Mouse (Mus musculus) fat pad, adult 2 months (tissue): Measurements from ENCODE around the gene Prkab1.

Experiments used
- DNase-seq: peaks from one replicate; pipeline ENCODE4 v3.0.0-alpha.2; 2011; ENCODE audit warnings: low read depth, low spot score; ENCODE audit errors: extremely low read depth

Prkab1 gene

GRCm38 (mm10) chr5:116024327-116024739 is at the start of gene Prkab1:
Prkab1 (minus strand) TSS chr5:116024508.
- no peak for DNase-seq

GRCm38 (mm10) chr5:116069618-116070017 is 45.3 kb upstream of the Prkab1 start:
- DNase-seq = no peak

- DNase-seq = no peak
Observed at GRCm38 (mm10) chr5:116052826-116053225, 28.5 kb upstream of the Prkab1 start.

- DNase-seq = no peak
Observed at GRCm38 (mm10) chr5:116052171-116052570, 27.9 kb upstream of the Prkab1 start.

GRCm38 (mm10) chr5:116049821-116050220 is 25.5 kb upstream of the Prkab1 start:
- DNase-seq = no peak

GRCm38 (mm10) chr5:116048321-116048720 is 24.0 kb upstream of the Prkab1 start:
- no peak for DNase-seq

GRCm38 (mm10) chr5:116046246-116046645 is 21.9 kb upstream of the Prkab1 start:
- DNase-seq = no peak

- DNase-seq = no peak
Observed at GRCm38 (mm10) chr5:116045581-116045980, 21.3 kb upstream of the Prkab1 start.

- DNase-seq = no peak
Observed at GRCm38 (mm10) chr5:116042241-116042640, 17.9 kb upstream of the Prkab1 start.

GRCm38 (mm10) chr5:116039706-116040105 is 15.4 kb upstream of the Prkab1 start:
- no peak for DNase-seq

- no peak for DNase-seq
Observed at GRCm38 (mm10) chr5:116037731-116038130, 13.4 kb upstream of the Prkab1 start.

GRCm38 (mm10) chr5:116036465-116036864 is 12.2 kb upstream of the Prkab1 start:
- no peak for DNase-seq

- DNase-seq = no peak
Observed at GRCm38 (mm10) chr5:116031190-116031577, 6.9 kb upstream of the Prkab1 start.

GRCm38 (mm10) chr5:116030566-116031189 is 6.4 kb upstream of the Prkab1 start:
- DNase-seq = no peak

GRCm38 (mm10) chr5:116029071-116029470 is 4.8 kb upstream of the Prkab1 start:
- no peak for DNase-seq

GRCm38 (mm10) chr5:116026561-116026960 is 2.3 kb upstream of the Prkab1 start:
- DNase-seq = no peak

- no peak for DNase-seq
Observed at GRCm38 (mm10) chr5:116026107-116026506, 1.8 kb upstream of the Prkab1 start.

GRCm38 (mm10) chr5:116023821-116024284 is 455 bp downstream of the Prkab1 start:
- DNase-seq = no peak

- no peak for DNase-seq
Observed at GRCm38 (mm10) chr5:116023251-116023661, 1.1 kb downstream of the Prkab1 start.

- DNase-seq = no peak
Observed at GRCm38 (mm10) chr5:116022658-116023200, 1.6 kb downstream of the Prkab1 start.

- DNase-seq = no peak
Observed at GRCm38 (mm10) chr5:116022131-116022530, 2.2 kb downstream of the Prkab1 start.

GRCm38 (mm10) chr5:116021552-116021951 is 2.8 kb downstream of the Prkab1 start:
- DNase-seq = no peak

GRCm38 (mm10) chr5:116019371-116019770 is 4.9 kb downstream of the Prkab1 start:
- no peak for DNase-seq
